Mouse (Mus musculus) thymus, adult 18-20 months (tissue): ENCODE results near the gene Sh3glb1.
"Not testable (repeated sequence)": the region's sequence is repeated elsewhere in the genome, so short reads cannot be mapped to it uniquely, and the experiment has no call there.

Source experiments
- DNase-seq, 2 experiments: peaks; one replicate each; pipeline ENCODE4 v3.0.0; 2022; ENCODE audit warnings: mixed read lengths in 2 of 2

Gene Sh3glb1

DNA sequence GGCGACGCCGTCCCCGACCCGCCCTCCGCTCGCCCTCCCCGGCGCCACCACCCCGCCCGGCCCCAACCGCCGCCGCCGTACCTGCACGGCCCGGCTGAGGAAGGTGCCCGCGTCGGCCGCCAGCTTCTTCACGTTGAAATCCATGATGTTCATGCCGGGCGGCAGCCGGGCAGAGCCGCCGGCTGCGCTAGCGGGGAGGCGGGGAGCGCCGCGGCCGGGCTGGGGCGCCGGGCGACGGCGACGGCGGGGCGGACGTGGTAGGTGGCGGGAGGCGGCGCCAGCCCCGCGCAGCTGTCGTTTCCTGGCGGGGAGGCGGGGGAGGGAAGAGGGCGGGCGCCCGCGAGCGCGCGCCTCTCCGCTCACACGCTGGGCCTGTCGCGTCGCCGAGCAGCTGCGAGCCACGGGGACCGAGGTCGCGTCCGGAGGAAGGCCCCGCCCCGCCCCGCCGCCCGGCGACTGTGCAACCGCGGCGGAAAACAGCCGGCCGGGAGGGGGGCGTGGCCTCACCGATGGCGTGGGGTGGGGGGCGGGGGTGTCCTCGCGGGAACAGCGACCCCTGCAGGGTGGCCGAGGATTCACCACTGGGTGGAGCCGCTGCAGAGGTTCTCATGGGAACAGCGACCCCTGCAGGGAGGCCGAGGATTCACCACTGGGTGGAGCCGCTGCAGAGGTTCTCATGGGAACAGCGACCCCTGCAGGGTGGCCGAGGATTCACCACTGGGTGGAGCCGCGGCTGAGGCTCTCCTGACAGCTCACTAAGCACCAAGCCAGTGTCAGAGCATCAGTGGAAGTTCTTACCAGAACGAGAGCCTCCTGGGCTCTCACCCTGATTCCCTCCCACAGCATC is at the start of gene Sh3glb1:
Sh3glb1 (minus strand) TSS at position 435 of the 847 bp plus-strand sequence.
- peak; percentile 85 for DNase-seq

DNA sequence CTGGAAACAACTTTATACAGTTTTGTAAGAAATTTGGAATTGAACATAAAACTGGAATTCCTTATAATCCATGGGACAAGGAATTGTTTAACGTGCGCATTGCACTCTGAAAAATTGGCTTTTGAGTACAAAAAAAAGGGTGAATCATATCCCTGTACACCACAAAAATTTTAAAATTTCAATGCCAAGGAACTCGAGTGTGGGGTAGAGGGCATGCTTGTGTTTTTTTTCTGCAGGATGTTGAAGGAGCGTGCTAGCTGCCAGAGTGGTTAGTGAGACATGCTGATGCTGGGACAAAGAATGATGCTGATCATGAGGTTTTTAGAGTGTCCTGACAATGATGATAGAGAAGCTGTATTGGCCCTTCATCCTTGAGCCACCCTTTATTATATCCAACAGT is 45.0 kb upstream of the Sh3glb1 start:
- DNase-seq = no peak

DNA sequence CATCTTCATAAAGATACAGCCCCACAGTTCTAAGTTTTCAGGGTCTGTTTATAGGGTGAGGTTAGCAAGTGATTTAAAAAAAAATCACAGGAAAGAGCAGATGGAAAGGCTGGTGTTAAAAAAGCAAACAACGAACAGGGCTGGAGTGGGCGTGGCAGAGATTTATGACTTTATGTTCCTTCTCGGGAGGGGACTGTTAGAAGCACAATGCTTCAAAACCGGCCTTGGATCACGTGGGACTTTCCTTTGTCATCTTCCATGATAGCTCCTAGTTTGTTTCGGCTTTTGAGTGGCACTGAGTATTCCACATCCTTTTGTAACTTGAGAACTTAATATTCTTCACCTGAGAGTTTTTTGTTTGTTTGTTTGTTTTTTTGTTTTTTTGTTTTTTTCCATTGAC is 41.3 kb upstream of the Sh3glb1 start:
- no peak for DNase-seq

GRCm38 (mm10) chr3:144760592-144761309 is 40.6 kb upstream of the Sh3glb1 start, which contains the start of gene Clca3a1:
Gene Clca3a1, minus strand, starts transcription at chr3:144760977.
- no peak for DNase-seq

GRCm38 (mm10) chr3:144759719-144760118 is 39.6 kb upstream of the Sh3glb1 start:
- DNase-seq = no peak

GRCm38 (mm10) chr3:144756103-144756502 is 36.0 kb upstream of the Sh3glb1 start:
- not testable (repeated sequence) for DNase-seq

DNA sequence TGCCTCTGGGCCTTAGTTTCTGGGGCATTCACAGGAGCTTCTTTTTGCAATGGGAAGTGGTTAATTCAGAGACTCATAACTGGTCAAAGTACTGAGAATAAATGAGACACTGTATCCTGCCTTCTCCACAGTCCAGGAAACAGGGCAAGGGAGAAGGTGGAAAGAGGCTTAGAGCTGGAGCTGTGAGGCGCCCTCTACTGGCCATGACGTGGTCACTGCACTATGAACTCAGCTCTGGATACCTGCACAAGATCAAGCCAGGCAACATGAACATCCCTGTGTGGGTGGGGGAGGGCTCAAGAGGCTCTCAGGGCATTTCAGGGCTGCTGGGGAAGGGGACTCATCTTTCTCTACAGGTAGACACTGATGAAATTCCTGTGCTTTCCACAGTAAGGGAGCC is 33.0 kb upstream of the Sh3glb1 start:
- no peak for DNase-seq

GRCm38 (mm10) chr3:144749062-144749963 is 29.2 kb upstream of the Sh3glb1 start:
- not testable (repeated sequence) for DNase-seq

DNA sequence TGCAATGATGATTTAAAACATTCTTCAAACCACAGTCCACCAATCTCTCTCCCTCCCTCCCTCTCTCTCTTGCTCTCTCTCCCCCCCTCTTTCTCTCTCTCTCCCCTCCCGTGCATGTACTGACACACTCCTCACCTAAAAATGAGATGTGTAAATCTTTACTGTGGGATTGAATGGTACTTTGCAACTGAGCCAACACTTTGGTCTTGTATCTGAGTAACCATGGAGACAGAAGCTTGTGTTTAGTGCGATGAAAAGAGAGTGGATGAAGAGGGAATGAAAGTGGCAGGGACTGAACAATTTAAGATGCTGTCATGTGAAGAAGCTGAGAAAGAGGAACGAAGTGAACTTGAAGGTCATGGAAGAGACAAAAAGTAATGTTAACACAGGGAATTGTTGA is 27.6 kb upstream of the Sh3glb1 start:
- not testable (repeated sequence) for DNase-seq

- DNase-seq = not testable (repeated sequence)
Measured at GRCm38 (mm10) chr3:144738396-144738795, 18.3 kb upstream of the Sh3glb1 start.

GRCm38 (mm10) chr3:144736831-144737230 is 16.7 kb upstream of the Sh3glb1 start:
- no peak for DNase-seq

DNA sequence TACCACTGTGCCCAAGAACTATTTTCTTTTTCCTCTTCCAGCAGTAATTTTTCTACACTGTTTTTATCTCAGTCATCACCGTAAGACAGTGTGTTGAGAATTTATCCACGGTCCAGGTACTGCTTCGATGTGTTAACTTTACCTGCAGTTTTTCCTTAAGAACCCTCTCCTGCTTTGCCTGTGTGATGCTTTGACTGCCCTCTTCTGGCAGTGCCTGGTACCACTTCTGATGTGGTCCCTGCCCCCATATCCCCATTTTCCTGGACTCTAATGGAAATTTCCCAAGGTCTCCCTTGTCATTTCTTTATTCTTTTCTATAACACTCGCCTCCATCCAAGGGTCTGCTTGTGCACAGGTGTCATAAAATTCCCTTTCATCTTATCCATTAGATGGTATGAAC is 3.3 kb upstream of the Sh3glb1 start:
- DNase-seq = peak in 1 of 2 experiments; percentile 13

DNA sequence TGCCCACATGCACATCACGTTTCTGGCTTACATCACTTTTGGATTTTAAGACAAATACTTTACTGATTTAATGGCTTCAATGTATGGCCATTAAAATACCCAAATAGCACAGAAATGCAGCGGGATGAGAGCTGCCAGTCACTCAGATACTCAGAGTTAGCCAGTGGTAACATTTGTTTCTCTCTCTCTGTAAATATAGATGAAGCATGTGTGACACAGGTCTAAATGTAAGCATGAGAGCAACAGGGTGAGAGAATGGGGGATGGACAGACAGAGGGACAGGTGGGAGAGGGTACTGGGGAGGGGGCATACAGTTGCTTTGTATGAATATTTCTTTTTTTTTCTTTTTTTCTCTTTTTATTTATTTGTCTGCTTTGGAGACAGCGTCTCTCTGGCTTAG is 2.4 kb upstream of the Sh3glb1 start:
- not testable (repeated sequence) for DNase-seq

DNA sequence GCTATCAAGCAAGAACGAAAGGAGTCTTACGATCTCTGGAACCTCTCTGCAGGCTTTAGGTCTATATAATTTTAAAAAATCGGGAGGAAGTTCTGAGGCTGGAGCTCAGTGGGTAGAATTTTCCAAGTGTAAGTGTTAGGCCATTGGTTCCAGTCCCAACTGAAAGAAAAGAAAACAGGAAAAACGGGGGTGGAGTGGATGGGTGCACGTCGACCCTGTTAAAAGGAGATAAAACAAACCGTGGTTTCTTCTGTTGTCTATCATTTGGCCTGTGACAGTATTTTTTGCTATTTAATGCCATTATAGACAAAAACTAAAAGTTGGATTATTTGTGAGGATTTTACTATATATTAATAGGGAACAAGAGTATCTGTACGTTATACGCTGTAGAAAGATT is 1.7 kb upstream of the Sh3glb1 start:
- DNase-seq = no peak

GRCm38 (mm10) chr3:144721077-144721859 is 1.1 kb upstream of the Sh3glb1 start:
- no peak for DNase-seq

GRCm38 (mm10) chr3:144719088-144719900 is 841 bp downstream of the Sh3glb1 start:
- DNase-seq = peak; percentile 73 to 74

DNA sequence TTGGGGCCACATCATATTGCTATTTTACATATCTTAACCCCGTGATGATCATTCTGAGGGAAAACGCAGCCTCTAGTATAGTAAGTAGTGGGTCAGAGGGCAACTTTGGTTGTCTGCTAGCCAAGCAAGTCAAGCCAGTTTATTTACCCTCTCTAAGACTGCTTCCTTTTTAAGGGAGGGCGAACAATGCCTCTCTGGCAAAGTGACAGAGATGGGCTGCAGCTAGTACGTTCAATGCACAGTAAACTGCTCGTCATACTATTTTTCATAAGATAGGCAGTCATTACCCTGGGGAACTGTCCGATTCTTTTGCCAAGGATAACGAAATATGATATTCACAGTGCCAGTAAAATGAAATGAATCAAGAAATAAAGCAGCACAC is 1.4 kb downstream of the Sh3glb1 start:
- no peak for DNase-seq

DNA sequence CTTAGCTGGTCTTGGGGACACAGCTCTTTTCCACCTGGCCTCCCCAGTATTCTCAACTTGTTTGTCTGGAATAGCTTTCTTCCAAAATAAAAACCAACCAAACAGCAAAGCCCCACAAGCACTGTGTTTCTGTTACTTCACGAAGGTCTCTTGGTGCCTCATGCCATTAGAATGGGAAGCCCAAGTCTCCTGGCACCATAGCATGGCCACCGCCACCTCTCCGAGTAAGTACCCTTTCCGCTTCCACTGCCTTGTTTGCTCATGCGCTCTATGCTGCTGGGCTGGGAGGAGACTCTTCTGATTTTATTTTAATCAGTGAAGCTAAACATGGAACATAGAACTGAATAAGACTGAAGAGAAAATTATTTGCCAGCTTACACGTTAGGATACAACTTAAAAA is 2.3 kb downstream of the Sh3glb1 start:
- no peak for DNase-seq

GRCm38 (mm10) chr3:144717121-144717520 is 3.0 kb downstream of the Sh3glb1 start:
- no peak for DNase-seq

- DNase-seq = no peak
Measured at GRCm38 (mm10) chr3:144715901-144716300, 4.2 kb downstream of the Sh3glb1 start.

DNA sequence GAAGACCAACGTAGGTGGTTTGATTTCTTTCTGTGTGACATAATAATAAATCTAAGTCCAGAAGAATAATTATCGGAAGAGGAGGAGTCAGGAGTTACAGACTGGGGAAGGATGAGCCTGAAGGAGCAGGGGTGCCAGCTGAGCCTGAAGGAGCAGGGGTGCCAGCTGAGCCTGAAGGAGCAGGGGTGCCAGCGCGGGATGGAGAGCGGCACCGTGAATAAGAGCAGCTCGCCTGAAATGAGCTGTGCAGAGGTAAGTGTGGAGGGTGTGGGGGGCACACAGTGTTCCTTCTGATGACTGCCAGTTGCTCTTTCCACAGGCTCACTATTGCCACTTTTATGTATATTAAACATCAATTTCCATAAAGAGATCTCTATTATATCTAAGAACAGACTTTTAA is 5.1 kb downstream of the Sh3glb1 start:
- DNase-seq = no peak
